Mouse (Mus musculus) urinary bladder, adult 2 months (tissue): ENCODE results near the gene Atxn7l3. TPM values are rescaled to one million over a fixed set of nuclear protein-coding genes. Genes with fewer than 3 reads are reported as not detected.

Experiments
- DNase-seq: peaks from one replicate; pipeline ENCODE4 v3.0.0; 2022; ENCODE audit warnings: low spot score
- polyA plus RNA-seq: library from polyadenylated mRNA; depleted of rRNA; stranded (reverse); fragments of >200 nt; gene quantifications from 2 replicates; pipeline ENCODE4 v1.2.3, GENCODE M21; 2012; rRNA removed

Atxn7l3 gene
- polyA plus RNA-seq, 1 experiment, result 36.5 TPM

DNA sequence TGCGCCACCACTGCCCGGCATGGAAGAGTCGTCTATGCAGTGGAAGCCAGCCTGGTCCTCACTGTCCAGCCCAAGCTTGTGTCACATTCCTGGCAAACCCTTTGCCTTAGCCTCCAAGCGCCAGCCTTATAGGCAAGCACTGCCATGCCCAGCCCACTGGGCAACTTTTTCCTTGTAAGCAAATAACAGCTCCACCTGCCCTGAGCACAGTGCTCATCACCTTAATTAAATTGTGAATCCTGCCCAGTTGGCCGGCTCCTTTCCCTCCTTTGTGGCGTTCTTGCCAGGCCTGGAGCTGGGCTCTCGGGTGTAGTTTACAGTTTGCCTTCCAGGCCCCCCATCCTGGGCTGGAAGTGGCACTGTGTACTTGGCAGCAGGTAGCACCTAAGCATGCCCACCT, 33.2 kb downstream of the Atxn7l3 start:
- DNase-seq, result no peak

DNA sequence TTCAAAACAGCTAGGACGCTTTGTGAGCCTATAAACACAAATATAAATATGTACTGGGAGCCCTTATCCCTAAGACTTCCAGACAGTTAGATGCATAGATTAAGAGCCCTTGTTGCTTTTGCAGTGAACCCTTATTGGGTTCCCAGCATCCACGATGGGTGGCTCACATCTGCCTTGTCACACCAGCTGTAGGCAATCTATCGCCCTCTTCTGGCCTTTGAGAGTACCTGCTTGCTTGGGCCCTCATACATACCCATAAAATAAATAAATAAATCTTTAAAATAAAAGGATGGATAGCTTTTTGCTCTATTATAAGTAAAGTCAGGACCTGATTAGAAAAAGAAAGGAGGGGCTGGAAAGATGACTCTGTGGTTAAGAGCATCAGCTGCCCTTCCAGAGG, 37.9 kb downstream of the Atxn7l3 start:
- no peak for DNase-seq

DNA sequence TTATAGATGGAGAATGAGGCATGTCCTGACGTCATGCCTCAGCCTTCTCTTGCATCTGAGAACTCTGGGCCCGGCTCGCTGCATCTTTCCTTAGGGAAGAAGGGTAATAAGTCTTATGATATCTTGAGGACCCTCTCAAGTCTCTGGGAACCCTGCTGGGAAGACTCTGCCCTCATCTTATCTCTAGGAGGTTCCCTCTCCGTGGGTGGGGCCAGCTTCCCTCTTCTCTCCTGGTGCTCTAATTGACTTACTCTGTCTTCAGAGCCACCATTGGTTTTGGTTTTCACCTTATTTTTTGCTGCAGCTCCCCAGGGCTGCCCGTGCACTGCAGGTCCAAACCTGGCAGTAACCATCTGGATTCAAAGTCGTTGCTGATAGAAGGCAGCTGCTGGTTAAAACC, 38.3 kb downstream of the Atxn7l3 start:
- DNase-seq, result no peak

DNA sequence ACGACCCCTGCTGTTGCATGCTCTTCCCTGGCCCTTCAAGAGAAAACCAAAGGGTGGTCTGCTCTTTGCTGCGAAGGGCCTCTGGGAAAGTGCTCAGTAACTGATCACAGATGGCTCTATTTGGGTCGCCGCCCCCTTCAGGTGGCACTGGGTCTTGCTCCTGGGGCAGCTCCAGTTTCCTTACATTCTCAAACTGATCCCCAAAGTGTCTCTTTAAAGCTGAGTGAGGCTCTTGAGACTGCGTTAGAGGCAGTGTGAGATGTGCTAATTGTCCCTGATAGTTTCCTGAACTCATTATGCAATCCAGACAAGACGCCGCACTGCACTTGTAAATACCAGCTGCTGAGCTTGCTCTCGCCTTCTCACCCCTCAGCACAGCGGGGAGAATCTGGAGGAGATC, 38.9 kb downstream of the Atxn7l3 start:
- DNase-seq, result no peak

DNA sequence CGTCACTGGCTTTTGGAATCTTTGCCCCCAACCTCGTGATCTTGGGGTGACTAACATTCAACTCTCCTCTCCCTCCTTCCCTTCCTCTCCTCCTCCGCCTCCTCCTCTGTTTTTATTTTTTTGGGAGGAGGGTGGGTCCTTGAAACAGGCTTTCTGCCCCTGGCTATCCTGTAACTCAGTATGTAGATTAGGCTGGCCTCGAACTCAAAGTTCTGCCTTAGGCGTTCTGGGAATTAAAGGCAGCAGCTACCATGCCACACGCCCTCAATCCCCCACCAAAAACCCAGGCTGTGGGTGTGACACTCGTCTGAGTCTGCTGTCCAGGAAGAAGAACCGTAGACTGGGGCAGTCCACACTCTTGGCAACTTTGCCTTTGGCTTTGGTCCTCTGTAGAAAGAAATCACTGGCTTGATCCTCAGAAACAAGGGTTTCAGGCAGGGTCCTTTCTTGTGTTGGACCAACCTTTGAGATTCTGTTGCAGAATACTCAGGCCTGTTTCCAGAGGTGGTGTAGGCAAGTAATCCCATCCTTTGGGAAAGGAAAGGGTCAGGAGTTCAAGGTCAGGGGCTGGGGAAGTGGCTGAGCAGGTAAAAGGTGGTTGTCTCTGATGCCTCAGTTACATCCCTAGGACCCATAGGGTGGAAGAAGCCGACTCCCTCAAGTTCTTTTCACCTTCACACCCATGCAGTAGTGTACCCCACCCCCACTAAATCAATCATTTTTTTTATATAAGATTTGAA, 46.9 kb downstream of the Atxn7l3 start:
- DNase-seq, result no peak

DNA sequence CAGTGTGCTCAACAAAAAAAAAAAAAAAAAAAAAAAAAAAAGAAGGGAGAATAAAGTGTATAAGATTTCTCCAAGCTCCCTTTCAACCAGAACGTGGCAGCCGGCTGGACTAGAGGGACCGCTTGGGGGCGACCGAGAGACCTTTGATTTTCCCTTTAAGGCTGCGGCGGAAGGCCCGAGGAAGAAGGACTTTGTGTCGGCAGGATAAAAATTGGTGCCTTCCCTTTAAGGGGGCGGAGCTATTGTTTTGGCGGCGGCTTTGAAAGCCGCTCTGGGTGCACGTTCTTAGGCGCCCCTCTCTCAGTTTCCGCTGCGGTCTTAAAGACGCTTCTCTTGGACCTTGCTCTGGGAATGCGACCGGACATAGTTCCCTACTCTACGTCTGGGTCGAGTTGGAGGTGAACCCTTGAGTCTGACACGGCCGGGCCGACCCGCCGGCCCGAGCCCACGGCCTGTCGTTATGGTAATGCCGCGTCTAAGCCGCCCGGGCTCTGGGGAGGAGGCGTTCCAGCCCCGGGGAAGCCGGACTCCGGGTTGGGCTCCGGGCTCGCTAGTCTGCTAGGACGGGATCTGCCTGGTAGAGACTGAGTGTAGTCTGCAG, 47.7 kb downstream of the Atxn7l3 start, which contains the start of gene BC030867:
TSS of gene BC030867 (plus strand) at position 253 of the 601 bp plus-strand sequence.
- DNase-seq, result peak; percentile 73

DNA sequence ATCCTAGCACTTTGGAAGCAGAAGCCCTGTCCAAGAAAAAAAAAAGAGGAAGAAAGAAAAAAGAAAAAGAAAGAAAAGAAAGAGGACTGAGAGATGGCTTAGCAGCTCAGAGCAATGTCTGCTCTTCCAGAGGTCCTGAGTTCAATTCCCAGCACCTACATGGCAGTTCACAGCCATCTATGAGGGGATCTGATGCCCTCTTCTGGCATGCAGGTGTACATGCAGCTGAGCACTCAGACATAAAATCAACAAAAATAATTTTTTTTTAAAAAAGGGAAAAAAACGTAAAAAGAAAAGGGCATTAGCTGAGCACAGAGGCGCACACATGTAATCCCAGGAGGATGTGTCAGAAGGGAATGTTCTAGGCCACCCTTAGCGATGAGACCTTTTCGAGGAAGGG, 49.6 kb downstream of the Atxn7l3 start:
- no peak for DNase-seq

DNA sequence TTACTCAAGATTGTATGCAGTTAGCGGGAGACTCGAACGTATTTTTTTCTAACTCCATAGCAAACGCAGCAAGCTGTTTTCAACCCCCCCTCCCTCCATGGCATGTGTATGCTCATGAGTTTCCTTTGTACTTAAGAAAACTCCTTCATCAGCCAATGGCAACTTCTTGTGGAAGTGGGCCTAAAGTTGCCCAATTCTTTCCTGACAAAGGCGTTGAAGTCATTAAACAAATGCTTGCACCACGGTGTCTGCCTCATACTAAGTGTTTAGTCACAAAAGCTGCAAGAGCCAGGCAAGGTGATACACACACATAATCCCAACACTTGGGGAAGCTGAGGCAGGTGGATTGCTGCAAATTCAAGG, 50.2 kb downstream of the Atxn7l3 start:
- DNase-seq, result no peak

DNA sequence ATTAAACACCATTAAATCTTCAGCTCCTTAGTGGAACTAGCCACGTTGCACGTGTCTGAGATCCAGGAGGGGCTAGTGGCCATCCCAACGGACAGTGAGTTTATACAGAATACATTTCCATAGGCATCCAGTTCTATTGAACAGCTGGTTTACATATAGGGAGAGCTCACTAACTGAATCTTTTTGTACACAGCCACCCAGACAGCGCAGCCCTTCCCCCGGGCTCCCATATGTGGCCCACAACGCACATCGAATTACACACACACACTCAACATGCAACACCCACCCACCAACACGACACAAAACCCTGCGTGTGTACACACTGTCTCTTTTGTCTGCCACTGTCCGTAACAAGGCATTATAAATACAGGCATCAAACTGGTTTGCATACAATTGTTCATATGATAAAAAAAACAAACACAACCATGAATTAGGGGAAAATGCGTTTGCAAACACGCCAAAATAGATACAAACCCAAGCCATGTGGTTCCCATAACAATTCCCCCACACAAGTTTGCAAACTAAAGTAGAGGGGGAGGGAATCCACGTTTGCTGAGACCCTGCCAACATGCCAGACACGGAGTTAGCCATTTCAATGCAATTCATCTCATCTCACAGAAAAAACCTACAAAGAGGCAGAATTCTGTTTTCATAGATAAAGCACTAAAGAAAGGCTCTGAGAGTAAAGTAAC, 50.7 kb downstream of the Atxn7l3 start:
- no peak for DNase-seq

DNA sequence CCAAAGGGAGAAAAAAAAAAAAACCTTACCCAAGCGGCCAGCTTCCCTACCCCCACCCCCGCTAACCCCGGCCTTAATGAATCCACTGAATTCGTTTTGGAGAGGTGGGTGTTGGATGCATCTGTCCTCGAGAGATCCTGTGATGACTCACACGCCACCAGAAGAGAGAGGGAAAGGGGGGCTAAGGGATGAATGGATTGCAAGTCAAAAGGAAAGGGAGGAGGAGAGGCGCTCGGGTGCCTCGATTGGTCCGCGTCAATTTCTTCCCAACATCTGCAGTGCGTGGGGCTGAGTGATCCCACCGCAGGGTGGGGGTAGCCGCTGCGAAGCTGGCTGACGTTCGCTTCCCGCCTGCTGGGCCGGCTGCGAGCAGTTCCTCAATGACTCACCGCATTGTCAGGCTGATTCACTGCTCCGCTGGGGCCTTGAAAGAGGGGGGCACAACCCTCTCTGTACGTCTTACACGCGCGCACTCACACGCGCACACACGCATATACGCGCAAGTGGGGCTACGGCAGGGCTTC, 51.4 kb downstream of the Atxn7l3 start:
- DNase-seq, result peak; percentile 47

DNA sequence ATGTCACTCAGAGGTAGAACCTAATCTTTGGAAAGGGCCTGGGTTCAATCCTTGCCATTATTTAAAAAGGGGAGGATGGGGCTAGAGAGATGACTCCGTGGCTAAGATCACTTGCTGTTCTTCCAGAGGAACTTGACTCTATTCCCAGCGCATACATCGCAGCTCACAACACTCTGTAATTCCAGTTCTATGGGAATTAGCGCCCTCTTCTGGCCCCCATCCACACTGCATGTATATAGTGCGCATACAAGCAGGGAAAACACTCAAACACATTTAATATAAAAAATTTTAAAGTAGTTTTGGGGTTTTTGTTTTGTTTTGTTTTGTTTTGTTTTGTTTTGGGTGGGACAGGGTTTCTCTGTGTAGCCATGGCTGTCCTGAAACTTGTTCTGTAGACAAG, 54.6 kb downstream of the Atxn7l3 start:
- DNase-seq, result no peak

DNA sequence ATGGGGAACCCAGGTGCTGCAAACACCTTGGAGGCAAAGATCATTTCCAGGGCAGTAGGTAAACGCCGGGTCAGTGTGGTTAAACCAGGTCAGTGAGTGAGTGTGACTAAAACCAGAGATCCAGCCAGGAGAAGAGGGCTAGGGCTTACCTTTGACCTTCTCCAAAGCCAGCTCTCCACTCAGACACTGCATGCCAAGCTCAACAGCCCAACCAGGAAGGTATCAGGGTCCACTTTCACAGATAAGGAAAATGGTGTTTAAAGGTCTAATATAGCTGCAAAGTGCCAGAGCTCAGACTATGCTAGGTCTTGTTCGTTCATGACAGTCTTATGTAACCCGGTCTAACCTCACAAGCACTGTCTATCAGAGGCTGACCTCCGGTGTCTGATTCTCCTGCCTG, 55.2 kb downstream of the Atxn7l3 start:
- DNase-seq, result no peak

DNA sequence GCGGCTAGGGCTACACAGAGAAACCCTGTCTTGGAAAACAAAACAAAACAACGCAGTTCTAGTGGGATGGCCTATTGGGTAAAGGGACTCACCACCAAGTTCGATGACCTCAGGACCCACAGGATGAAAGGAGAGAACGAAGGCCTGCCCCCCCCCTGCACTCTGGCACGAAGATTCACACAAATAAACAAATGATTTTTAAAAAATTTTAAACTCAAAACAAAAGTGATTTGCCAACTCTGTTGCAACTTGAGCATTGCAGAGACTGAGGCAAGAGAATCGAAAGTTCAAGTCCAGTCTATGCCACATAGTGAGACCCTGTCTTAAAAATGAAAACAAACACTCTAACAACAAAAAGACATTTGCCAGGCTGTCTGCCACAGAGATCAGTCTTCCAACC, 55.8 kb downstream of the Atxn7l3 start:
- no peak for DNase-seq

Other genes with a start within 250 kb of the Atxn7l3 start
- 18.9 and 21.0 TPM in 2 replicates for gene Mpp2, start 208.1 kb downstream of the Atxn7l3 start, polyA plus RNA-seq
- 0.19 and 0.51 TPM in 2 replicates for gene Ppy, start 195.3 kb downstream of the Atxn7l3 start, polyA plus RNA-seq
- not detected in 2 replicates for gene Pyy, start 188.8 kb downstream of the Atxn7l3 start, polyA plus RNA-seq
- gene Nags, start 151.1 kb downstream of the Atxn7l3 start, polyA plus RNA-seq, result 0.07 and 0.15 TPM in 2 replicates
- 15.0 and 17.4 TPM in 2 replicates for gene Tmem101, start 140.2 kb downstream of the Atxn7l3 start, polyA plus RNA-seq
- gene Lsm12, start 111.3 kb downstream of the Atxn7l3 start, polyA plus RNA-seq, result 29.9 and 32.4 TPM in 2 replicates
- 73.3 and 80.1 TPM in 2 replicates for gene G6pc3, start 107.0 kb downstream of the Atxn7l3 start, polyA plus RNA-seq
- 58.1 and 75.4 TPM in 2 replicates for gene Hdac5, start 66.5 kb downstream of the Atxn7l3 start, polyA plus RNA-seq
- 0.41 TPM in 2 replicates for gene BC030867, start 47.7 kb downstream of the Atxn7l3 start, polyA plus RNA-seq
- 0.63 and 0.65 TPM in 2 replicates for gene Asb16, start 27.9 kb downstream of the Atxn7l3 start, polyA plus RNA-seq
- gene Tmub2, start 11.7 kb downstream of the Atxn7l3 start, polyA plus RNA-seq, result 50.8 and 57.6 TPM in 2 replicates
- gene Ubtf, start 23.1 kb upstream of the Atxn7l3 start, polyA plus RNA-seq, result 45.7 and 61.5 TPM in 2 replicates
- 0.01 TPM in 1 of 2 replicates, not detected in the other for gene Slc4a1, start 69.6 kb upstream of the Atxn7l3 start, polyA plus RNA-seq
- gene Rundc3a, start 96.8 kb upstream of the Atxn7l3 start, polyA plus RNA-seq, result 1.4 and 2.9 TPM in 2 replicates
- gene Slc25a39, start 111.3 kb upstream of the Atxn7l3 start, polyA plus RNA-seq, result 80.3 and 88.2 TPM in 2 replicates
- gene Grn, start 133.7 kb upstream of the Atxn7l3 start, polyA plus RNA-seq, result 190 and 251 TPM in 2 replicates
- 6.9 and 10.4 TPM in 2 replicates for gene Fam171a2, start 151.1 kb upstream of the Atxn7l3 start, polyA plus RNA-seq
- 5.7 and 7.2 TPM in 2 replicates for gene Itga2b, start 173.5 kb upstream of the Atxn7l3 start, polyA plus RNA-seq